Mouse (Mus musculus) heart, postnatal 10 days (tissue): ENCODE measurements around the gene Ndufa10. TPM values are rescaled to one million over a fixed set of nuclear protein-coding genes. Genes with fewer than 3 reads are reported as not detected.

ENCODE experiments used
- DNase-seq, 2 experiments: peaks; one replicate each; pipeline ENCODE4 v3.0.0; 2021
- intact Hi-C: fragments of 180-260 bp; cut with DNase I; formaldehyde crosslinking; loops from one replicate; pipeline ENCODE4 v1.15.1; 2025
- microRNA-seq, 2 experiments: library from miRNA; unstranded; fragments of <30 nt; microRNA quantifications; one replicate each; pipeline ENCODE4 v1.2.0; 2022
- total RNA-seq, 2 experiments: library from RNA; stranded (reverse); gene quantifications; 2 replicates each; pipeline ENCODE4 v1.2.3; 2021

Ndufa10 gene
- total RNA-seq, 2 experiments from 2014 or later, result 764 to 809 TPM

GRCm38 (mm10) chr1:92432791-92433190 lies 40.9 kb downstream of the Ndufa10 start:
- DNase-seq, result no peak
- intact Hi-C loops, result no loop called here

GRCm38 (mm10) chr1:92432098-92432497 lies 41.6 kb downstream of the Ndufa10 start:
- intact Hi-C loops, result no loop called here

GRCm38 (mm10) chr1:92431420-92431819 lies 42.2 kb downstream of the Ndufa10 start:
- DNase-seq, result no peak
- intact Hi-C loops, result no loop called here

More at GRCm38 (mm10) chr1:92432098-92432497, 41.6 kb downstream of the Ndufa10 start:
- DNase-seq, result no peak

- intact Hi-C loops, result no loop called here
- DNase-seq, result no peak
Measured at GRCm38 (mm10) chr1:92430991-92431390, 42.7 kb downstream of the Ndufa10 start.

GRCm38 (mm10) chr1:92424714-92425113 lies 48.9 kb downstream of the Ndufa10 start:
- intact Hi-C loops, result no loop called here
- no peak for DNase-seq

GRCm38 (mm10) chr1:92405131-92405530 lies 68.5 kb downstream of the Ndufa10 start:
- DNase-seq, result peak; percentile 18 to 21

GRCm38 (mm10) chr1:92400556-92400955 lies 73.1 kb downstream of the Ndufa10 start:
- intact Hi-C loops, result no loop called here
- DNase-seq, result no peak

More at GRCm38 (mm10) chr1:92405131-92405530, 68.5 kb downstream of the Ndufa10 start:
- intact Hi-C loops, result no loop called here

- intact Hi-C loops, result no loop called here
- DNase-seq, result no peak
Measured at GRCm38 (mm10) chr1:92398601-92399000, 75.1 kb downstream of the Ndufa10 start.

- intact Hi-C loops, result no loop called here
- DNase-seq, result no peak
Measured at GRCm38 (mm10) chr1:92397511-92398051, 76.1 kb downstream of the Ndufa10 start.

- DNase-seq, result no peak
- intact Hi-C loops, result no loop called here
Measured at GRCm38 (mm10) chr1:92394279-92394678, 79.4 kb downstream of the Ndufa10 start.

- intact Hi-C loops, result no loop called here
- DNase-seq, result no peak
Measured at GRCm38 (mm10) chr1:92393166-92393565, 80.5 kb downstream of the Ndufa10 start.

Small RNAs within 50 kb of the gene (microRNA-seq; reads per million reads assigned to microRNA genes)
- 5.9 to 9.0 reads per million in 2 experiments for gene Mir6900

Other genes starting within 250 kb of the Ndufa10 start
- gene Olfr1416, start 11.3 kb upstream of the Ndufa10 start, total RNA-seq, result not detected
- gene Olfr1415, start 22.2 kb upstream of the Ndufa10 start, total RNA-seq, result not detected
- not detected for gene Olfr1414, start 44.8 kb upstream of the Ndufa10 start, total RNA-seq
- gene Olfr1413, start 97.5 kb upstream of the Ndufa10 start, total RNA-seq, result not detected
- not detected for gene Olfr1412, start 111.9 kb upstream of the Ndufa10 start, total RNA-seq
- gene Olfr1411, start 120.6 kb upstream of the Ndufa10 start, total RNA-seq, result not detected
- gene Olfr1410, start 131.9 kb upstream of the Ndufa10 start, total RNA-seq, result not detected
- gene Olfr12, start 143.9 kb upstream of the Ndufa10 start, total RNA-seq, result not detected
- gene Cops9, start 168.1 kb upstream of the Ndufa10 start, total RNA-seq, result 100 to 1,000 TPM; 221 to 231 TPM
- gene Otos, start 175.0 kb upstream of the Ndufa10 start, total RNA-seq, result not detected